Mouse (Mus musculus): ENCODE measurements at regions not wholly inside any gene's neighbourhood (a gene's known extent, or its start where the extent isn't known, plus 50 kb on each side); places are given as distances from the start of the nearest gene placed in this dataset.
A peak's percentile ranks its signal among the peaks of the same experiment; 100 is the strongest.
"Not testable (repeated sequence)": the region's sequence is repeated elsewhere in the genome, so short reads cannot be mapped to it uniquely, and the experiment has no call there.

DNA sequence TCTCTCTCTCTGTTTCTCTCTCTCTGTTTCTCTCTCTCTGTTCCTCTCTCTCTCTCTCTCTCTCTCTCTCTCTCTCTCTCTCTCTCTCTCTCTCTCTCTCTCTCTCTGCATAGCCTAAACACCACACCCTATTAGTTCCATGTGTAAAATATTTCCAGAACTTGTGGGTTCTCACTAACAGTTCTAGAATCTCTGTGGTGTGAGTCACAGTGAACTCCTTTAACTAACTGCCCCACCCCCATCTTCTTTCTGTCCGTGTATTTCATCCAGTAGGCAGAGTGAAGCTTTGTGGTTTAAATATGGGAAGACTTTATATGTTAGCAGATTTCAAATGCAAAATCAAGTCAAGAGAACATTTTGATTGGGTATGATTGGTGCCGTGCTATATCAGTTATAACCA lies 153.8 kb downstream of the Alg10b start:
- intact Hi-C loops (cut with DNase I) = no loop called here
- DNase-seq (ENCODE audit: low spot score in 2 of 2) = no peak

DNA sequence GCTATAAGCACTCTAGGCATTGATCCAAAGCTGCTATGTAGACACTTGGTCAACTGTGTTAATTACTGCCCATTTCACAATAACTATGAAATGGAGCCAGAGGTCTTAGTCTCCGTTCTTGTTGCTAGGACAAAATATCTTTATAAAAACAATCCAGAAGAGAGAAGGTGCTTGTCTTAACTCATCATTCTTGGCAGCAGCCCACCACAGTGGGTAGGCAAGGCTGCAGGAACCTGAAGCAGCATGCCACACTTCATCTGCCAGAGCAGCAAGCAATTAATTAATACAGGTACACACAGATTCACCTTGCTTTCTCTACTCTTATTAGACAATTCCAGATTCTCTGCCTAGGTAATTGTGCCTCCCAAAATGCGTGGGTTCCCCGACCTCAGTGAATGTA lies 172.8 kb downstream of the Alg10b start:
- intact Hi-C loops (cut with DNase I) = no loop called here
- DNase-seq (ENCODE audit: low spot score in 2 of 2) = no peak

DNA sequence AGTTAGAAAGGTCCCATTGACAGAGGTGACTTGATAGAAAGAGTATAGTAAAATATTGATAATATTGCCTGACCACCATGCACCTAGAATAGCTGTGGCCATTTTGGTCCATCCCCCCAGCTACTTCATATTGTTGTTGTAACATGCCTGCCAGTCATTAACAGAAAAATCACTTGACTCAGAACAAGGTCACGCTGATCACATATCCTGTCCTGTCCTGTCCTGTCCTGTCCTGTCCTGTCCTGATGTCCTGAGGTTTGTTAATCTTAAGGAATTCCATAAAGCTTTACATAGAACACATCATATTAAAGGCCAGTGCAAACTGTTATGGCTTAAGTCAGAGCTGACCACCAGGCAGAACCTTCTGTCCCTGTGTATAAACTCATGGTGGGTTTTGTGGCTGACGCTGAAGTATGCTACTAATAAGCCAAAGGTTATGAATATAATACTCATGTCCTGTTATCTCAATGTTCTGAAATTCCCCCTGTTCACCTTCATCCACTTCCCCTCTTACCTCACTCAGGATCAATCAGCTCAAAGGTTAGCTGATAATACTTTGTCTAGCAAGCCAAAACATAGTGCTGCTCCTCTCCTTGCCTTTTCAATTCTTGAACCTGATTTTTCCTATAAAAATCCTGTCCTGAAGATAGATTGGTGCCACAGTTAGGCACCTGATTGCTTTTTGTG lies 173.7 kb downstream of the Alg10b start:
- intact Hi-C loops (cut with DNase I) = no loop called here
- DNase-seq (ENCODE audit: low spot score in 2 of 2) = no peak

DNA sequence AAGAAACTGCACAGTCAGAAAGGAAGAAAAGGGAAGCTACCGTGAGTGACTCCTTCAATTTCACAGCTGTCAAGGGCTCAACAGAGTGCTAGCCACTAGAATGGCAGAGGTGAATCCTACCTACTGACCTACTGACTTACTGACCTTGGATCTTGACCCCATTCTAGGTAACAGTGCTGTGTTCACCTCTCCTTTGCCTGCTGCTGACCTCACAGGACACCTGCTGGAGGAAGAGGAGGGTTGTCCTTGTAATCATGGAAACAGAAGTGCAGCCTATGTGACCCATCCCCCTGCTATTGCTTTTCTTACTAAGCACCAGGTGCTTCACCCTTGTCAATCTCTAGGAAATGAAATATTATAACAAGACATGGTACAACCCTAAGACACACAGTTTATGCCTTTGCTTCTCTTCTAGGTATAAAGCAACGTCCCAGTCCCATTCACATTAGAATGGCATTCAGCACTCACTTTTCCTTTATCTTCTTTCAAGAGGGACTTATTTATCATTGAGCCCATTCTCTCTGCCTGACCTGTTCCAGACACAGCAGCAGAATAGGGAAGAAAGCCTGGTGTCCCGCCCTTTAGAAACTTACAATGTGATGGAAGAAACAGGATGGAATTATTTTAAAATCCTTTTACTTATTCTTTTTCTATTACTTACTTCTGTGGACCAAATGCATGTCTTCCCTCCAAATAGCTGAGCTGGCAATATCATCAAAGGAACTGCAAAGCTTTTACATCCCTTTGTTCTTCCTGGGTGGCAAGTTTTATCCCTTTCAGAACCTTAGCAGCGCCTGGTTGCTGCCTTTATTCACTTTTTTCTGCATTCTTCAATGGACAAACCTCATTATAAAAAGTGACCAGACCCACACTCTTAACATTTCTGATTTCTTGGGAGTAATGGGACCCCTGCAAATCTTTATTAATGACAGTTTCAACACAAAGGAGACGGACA lies 176.5 kb downstream of the Alg10b start:
- DNase-seq (ENCODE audit: low spot score in 2 of 2) = no peak
- intact Hi-C loops (cut with DNase I) = no loop called here

DNA sequence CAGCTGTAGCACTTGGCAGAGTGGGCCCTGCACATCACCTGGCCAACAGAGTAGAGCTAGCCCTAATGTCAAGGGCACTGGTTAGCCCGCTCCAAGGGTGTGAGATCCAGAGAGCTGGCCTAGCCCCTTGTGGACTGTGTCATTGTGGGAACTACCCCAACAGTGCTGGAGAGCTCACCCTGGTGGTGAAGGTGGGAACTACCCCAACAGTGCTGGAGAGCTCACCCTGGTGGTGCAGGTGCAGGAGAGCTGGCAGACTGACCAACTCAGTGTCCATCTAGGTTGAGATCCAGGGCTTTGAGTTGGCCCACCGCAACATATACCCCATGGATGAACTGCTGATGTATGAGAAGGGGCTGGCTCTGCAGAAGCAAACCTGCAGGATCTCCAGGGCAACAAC lies 196.7 kb downstream of the Alg10b start:
- intact Hi-C loops (cut with DNase I) = no loop called here
- DNase-seq (ENCODE audit: low spot score in 2 of 2) = peak in 1 of 2 experiments; percentile 3

DNA sequence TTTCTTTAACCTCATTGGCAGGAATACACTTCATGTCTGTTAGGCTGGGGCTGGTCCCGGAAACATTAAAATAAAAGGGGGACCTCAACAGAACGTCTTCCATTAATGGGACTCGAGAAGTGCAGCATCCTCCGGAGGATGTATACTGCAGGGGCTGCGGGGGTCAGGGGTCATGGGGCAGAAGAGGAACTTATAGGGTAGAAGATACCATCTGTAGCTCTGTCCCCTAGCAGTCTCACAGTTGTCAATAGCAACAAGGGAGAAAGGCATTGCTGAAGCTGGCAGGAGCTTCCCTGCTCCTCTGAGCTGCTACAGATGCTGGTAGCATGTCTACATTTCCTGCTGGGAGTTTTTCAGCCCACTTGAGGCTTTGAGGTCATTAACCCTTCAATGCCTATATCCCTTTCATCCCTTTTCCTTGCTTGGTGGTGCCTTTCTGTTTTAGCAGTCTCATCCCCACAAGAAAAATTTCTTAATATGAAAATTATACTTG lies 198.1 kb downstream of the Alg10b start:
- intact Hi-C loops (cut with DNase I) = no loop called here
- peak; percentile 2 to 3 for DNase-seq (ENCODE audit: low spot score in 2 of 2)

DNA sequence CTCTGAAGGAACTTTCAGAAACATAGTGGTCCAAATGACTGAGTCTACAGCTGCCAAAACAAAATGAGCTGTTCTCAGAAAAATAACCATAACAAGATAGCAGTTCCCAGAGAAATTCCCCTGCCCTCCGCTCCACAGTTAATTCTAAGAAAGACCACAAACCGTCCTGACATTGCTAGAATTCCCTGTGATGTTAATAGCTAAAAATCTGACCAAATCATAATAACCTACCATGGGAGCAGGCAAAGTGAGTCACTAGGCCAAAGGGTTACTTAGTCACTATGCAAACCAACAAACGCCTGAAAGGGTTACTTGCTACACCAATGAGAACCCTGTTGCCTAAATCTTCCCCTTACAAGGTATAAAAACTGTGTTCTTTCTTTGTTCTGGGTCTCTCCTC lies 206.9 kb downstream of the Alg10b start:
- intact Hi-C loops (cut with DNase I); DNase-seq (ENCODE audit: low spot score in 2 of 2): not testable (repeated sequence)

DNA sequence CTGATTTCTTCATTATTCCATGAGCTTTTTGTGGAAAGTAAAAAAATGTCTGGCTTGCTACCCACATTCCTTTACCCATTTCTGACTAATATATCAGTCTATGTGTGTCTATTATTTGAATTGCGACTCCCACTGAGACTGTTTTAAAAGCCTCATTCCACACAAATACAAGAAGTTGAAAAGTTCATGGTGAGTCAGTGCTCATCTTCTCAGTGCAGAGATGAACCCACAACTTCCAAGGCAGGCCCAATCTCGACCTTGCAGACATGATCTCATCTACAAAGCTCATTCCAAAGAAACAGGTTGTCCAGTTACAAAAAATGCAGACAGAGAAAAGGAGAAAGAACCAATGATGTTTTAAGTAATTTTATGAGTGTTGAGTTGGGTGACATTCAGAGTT lies 208.0 kb downstream of the Alg10b start:
- intact Hi-C loops (cut with DNase I) = no loop called here
- DNase-seq (ENCODE audit: low spot score in 2 of 2) = no peak

DNA sequence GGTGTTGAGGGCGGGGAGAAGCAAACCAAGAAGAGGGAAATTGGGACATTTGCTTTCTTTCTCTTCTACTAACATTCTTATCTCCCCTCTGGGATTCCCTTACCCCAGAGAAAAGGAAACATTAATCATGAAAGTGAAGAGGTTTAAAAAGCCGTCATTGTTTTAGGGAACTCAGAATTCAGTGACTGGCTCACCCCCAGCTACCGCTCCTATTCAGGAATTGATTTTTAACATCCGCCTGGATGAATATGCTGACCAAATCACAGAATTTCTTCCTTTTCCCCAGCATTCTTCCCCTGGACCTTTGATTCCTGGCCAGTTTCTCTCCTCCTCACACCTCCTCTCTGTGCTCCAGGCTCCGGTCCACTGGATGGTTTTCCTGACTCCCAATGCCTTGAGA lies 211.2 kb downstream of the Alg10b start:
- no peak for DNase-seq (ENCODE audit: low spot score in 2 of 2)
- intact Hi-C loops (cut with DNase I) = no loop called here

Measured in left cerebral cortex, postnatal 14 days (tissue).